Mouse (Mus musculus) right cerebral cortex, postnatal 14 days (tissue): ENCODE measurements around the gene Sin3b.

ENCODE experiments used
- DNase-seq: peaks from one replicate; pipeline ENCODE4 v3.0.0; 2022

Gene Sin3b

GRCm38 (mm10) chr8:72756031-72756430 is 32.9 kb downstream of the Sin3b start:
- no peak for DNase-seq

GRCm38 (mm10) chr8:72756771-72757390 is 33.8 kb downstream of the Sin3b start:
- DNase-seq: no peak

- no peak for DNase-seq
Measured at GRCm38 (mm10) chr8:72757426-72758195, 34.5 kb downstream of the Sin3b start.

- no peak for DNase-seq
Measured at GRCm38 (mm10) chr8:72758310-72758709, 35.2 kb downstream of the Sin3b start.

GRCm38 (mm10) chr8:72760216-72760615 is 37.1 kb downstream of the Sin3b start:
- DNase-seq: no peak

- no peak for DNase-seq
Measured at GRCm38 (mm10) chr8:72761322-72762051, 38.4 kb downstream of the Sin3b start, which contains the start of gene F2rl3. Gene F2rl3, plus strand, starts transcription at chr8:72761880.

GRCm38 (mm10) chr8:72762306-72762705 is 39.2 kb downstream of the Sin3b start:
- DNase-seq: no peak

- no peak for DNase-seq
Measured at GRCm38 (mm10) chr8:72765696-72766095, 42.6 kb downstream of the Sin3b start.

- DNase-seq: no peak
Measured at GRCm38 (mm10) chr8:72766777-72767176, 43.7 kb downstream of the Sin3b start.

GRCm38 (mm10) chr8:72777797-72778196 is 54.7 kb downstream of the Sin3b start:
- no peak for DNase-seq

- DNase-seq: no peak
Measured at GRCm38 (mm10) chr8:72780644-72781043, 57.6 kb downstream of the Sin3b start.

GRCm38 (mm10) chr8:72801583-72801982 is 78.5 kb downstream of the Sin3b start:
- DNase-seq: no peak
